Mouse (Mus musculus) forebrain, embryonic 13.5 days (tissue): ENCODE data around the gene Bmp3. TPM values are rescaled to one million over a fixed set of nuclear protein-coding genes. Genes with fewer than 3 reads are reported as not detected.

Source experiments
- ATAC-seq: fragments of 200-750 bp; cut with Nextera tagmentation; 2 replicates; pipeline ENCODE4 v1.8.0; 2017
- H3K27ac ChIP-seq: fragments of 300-500 bp; sonication (generic); 2 replicates; pipeline ENCODE4 v1.5.1; 2015; ENCODE audit warnings: inconsistent platforms, mild to moderate bottlenecking, moderate library complexity
- H3K27me3 ChIP-seq: fragments of 300-500 bp; sonication (generic); 2 replicates; pipeline ENCODE4 v1.6.1; 2015; ENCODE audit warnings: mild to moderate bottlenecking, inconsistent platforms
- H3K36me3 ChIP-seq: fragments of 300-500 bp; sonication (generic); 2 replicates; pipeline ENCODE4 v1.6.1; 2015; ENCODE audit warnings: mild to moderate bottlenecking, inconsistent platforms; ENCODE audit not compliant: poor library complexity, severe bottlenecking
- H3K4me1 ChIP-seq: fragments of 300-500 bp; sonication (generic); 2 replicates; pipeline ENCODE4 v1.6.1; 2015; ENCODE audit warnings: inconsistent platforms
- H3K4me2 ChIP-seq: fragments of 300-500 bp; sonication (generic); 2 replicates; pipeline ENCODE4 v1.6.1; 2015; ENCODE audit warnings: inconsistent platforms, mild to moderate bottlenecking, moderate library complexity
- H3K4me3 ChIP-seq: fragments of 300-500 bp; sonication (generic); 2 replicates; pipeline ENCODE4 v1.5.1; 2015; ENCODE audit warnings: mild to moderate bottlenecking, inconsistent platforms
- H3K9ac ChIP-seq: fragments of 300-500 bp; sonication (generic); 2 replicates; pipeline ENCODE4 v1.6.1; 2015; ENCODE audit warnings: mild to moderate bottlenecking, inconsistent platforms
- H3K9me3 ChIP-seq: fragments of 300-500 bp; sonication (generic); replicated peaks from 2 replicates; pipeline ENCODE4 v1.6.1; 2016; ENCODE audit warnings: inconsistent platforms
- WGBS: fragments of 180-500 bp; shearing (Covaris S2); methylation state at CpG from one replicate; pipeline ENCODE4 v1.1.7; 2015; 5-methylcytosine and 5-hydroxymethylcytosine counted together
- polyA plus RNA-seq: library from polyadenylated mRNA; unstranded; fragments of >200 nt; fragmentation: Nextera tagmentation; extraction: Ambion mirVana; gene quantifications from 2 replicates; pipeline ENCODE4 v1.2.1, GENCODE M21; 2015

The Bmp3 gene
- polyA plus RNA-seq, 1 experiment from 2014 or later, result 1.4 TPM

DNA sequence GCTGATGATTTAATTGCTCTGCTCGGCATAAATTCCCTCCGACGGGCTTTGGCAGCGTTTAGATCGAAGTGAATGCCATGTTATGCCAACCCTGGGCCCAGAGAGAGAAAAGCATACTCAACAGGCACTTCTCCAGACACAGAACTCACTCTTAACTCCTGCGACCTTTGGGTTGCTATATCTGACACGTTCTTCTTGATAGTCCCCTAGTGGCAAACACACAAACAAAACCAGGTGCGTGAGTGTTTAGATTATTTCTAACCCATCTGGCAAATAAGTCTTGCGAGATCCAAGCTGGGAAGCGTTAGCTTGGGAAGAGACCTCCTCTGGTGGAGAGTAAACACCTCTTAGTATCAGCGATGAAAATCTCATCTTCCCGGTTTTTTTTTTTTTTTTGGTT lies 1.5 kb downstream of the Bmp3 start:
- Histone ChIP-seq H3K4me3 (peak overlapping the region; percentile 62), H3K27ac (no peak overlapping the region), H3K9me3 (no peaks in the 10 kb centered on the region), H3K9ac (peak overlapping the region; percentile 70), H3K4me1 (peaks cover 15% of the 10 kb centered on the region), H3K4me2 (peak overlapping the region; percentile 100), H3K27me3 (peaks cover 41% of the 10 kb centered on the region), H3K36me3 (no peaks in the 10 kb centered on the region)
- peak; percentile 23; the same call in 1 of the 2 replicates for ATAC-seq
- WGBS, result 14% methylated on average over 12 of the region's 12 CpGs

GRCm38 (mm10) chr5:98856356-98856755 lies 2.1 kb downstream of the Bmp3 start:
- WGBS, result 75% methylated on average over 7 of the region's 7 CpGs
- Histone ChIP-seq H3K4me2 (no peak overlapping the region), H3K27me3 (peaks cover 41% of the 10 kb centered on the region), H3K36me3 (no peaks in the 10 kb centered on the region), H3K4me1 (peaks cover 15% of the 10 kb centered on the region), H3K27ac (no peak overlapping the region), H3K9ac (no peak overlapping the region), H3K4me3 (no peak overlapping the region), H3K9me3 (no peaks in the 10 kb centered on the region)
- no peak for ATAC-seq

DNA sequence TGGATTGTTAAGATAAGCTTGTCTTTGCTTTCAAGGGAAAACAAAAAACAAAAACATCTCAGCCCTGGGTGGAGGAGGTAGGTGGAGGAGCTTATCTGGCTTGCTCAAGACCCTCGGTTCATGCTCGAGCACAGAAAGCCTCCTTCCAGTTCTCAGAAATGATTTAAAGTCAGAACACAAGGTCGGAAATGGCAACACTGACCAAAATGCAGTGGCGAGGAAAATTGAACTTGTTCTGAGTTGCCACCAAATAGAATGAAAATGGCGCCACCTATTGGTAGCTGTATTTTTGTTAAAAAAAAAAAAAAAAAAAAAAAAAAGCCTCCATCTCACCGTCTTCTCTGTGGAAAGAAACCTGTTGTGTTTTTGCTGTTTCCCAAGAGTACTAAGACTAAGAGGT lies 9.7 kb downstream of the Bmp3 start:
- H3K4me2 ChIP-seq, result peak overlapping the region; percentile 20; the same call in 1 of the 2 replicates
- 6% methylated on average over 6 of the region's 6 CpGs for WGBS
- H3K4me1 ChIP-seq, result peaks cover 7% of the 10 kb centered on the region; the same call in 1 of the 2 replicates
- H3K27ac ChIP-seq, result no peak overlapping the region
- ATAC-seq, result no peak
- H3K36me3 ChIP-seq, result no peaks in the 10 kb centered on the region
- no peaks in the 10 kb centered on the region for H3K27me3 ChIP-seq
- H3K9ac ChIP-seq, result no peak overlapping the region
- no peaks in the 10 kb centered on the region for H3K9me3 ChIP-seq
- no peak overlapping the region for H3K4me3 ChIP-seq

- Histone ChIP-seq H3K27me3 (no peaks in the 10 kb centered on the region), H3K4me3 (no peak overlapping the region), H3K4me1 (peaks cover 7% of the 10 kb centered on the region; the same call in 1 of the 2 replicates), H3K36me3 (no peaks in the 10 kb centered on the region), H3K4me2 (no peak overlapping the region), H3K9me3 (no peaks in the 10 kb centered on the region), H3K27ac (no peak overlapping the region), H3K9ac (no peak overlapping the region)
- 94% methylated on average over 5 of the region's 5 CpGs for WGBS
- ATAC-seq, result no peak
These were observed 10.9 kb downstream of the Bmp3 start for GRCm38 (mm10) chr5:98865146-98865545.

DNA sequence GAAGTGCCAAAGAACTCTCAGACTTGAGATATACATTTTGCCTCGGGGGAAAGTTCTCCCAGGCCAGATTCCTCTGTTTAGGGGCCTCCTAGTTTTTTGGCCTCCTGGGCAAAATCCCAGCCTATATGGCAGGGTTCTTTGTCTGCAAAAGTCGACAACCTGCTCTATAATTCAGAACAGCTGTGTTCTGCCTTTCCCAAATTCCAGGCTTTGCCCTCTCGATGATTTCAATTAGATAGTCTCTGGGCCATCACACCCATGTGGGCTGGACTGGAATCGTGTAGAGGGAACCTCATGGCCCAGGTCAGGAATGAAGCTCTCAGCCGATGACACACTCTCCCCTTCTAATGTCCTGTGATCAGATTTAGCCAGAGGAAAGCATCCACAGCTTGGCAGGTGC lies 21.8 kb downstream of the Bmp3 start:
- H3K9ac ChIP-seq, result no peak overlapping the region
- 77% methylated on average over 5 of the region's 5 CpGs for WGBS
- H3K36me3 ChIP-seq, result no peaks in the 10 kb centered on the region
- no peak overlapping the region for H3K4me3 ChIP-seq
- H3K27ac ChIP-seq, result no peak overlapping the region
- ATAC-seq, result no peak
- no peaks in the 10 kb centered on the region for H3K9me3 ChIP-seq
- H3K27me3 ChIP-seq, result no peaks in the 10 kb centered on the region
- no peaks in the 10 kb centered on the region for H3K4me1 ChIP-seq
- no peak overlapping the region for H3K4me2 ChIP-seq

GRCm38 (mm10) chr5:98878891-98879290 lies 24.7 kb downstream of the Bmp3 start:
- Histone ChIP-seq H3K9me3 (no peaks in the 10 kb centered on the region), H3K27me3 (no peaks in the 10 kb centered on the region), H3K27ac (no peak overlapping the region), H3K4me1 (no peaks in the 10 kb centered on the region), H3K4me3 (no peak overlapping the region), H3K4me2 (no peak overlapping the region), H3K36me3 (no peaks in the 10 kb centered on the region), H3K9ac (no peak overlapping the region)
- no peak; the same call in 1 of the 2 replicates for ATAC-seq

DNA sequence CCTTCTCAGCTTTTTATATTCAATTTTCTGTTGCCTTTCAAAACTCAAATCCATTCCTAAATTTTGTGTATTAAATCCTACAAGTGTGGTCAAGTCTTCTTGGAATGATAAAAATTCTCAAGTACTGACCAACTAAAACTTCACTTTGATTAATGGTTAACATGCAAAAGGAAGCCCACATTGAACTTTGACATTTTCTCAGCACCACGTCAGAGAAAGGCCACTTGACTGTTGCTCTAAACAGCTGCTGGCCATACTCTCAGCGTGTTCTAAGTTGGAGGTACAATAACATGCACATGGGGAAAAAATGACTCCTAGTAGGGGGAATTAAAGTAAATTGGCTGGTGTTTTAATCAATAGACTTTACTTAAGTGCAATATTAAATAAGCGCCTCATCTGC lies 27.9 kb downstream of the Bmp3 start:
- H3K27ac ChIP-seq, result no peak overlapping the region
- H3K4me1 ChIP-seq, result no peaks in the 10 kb centered on the region
- H3K9me3 ChIP-seq, result no peaks in the 10 kb centered on the region
- no peak for ATAC-seq
- H3K36me3 ChIP-seq, result no peaks in the 10 kb centered on the region
- H3K9ac ChIP-seq, result no peak overlapping the region
- no peaks in the 10 kb centered on the region for H3K27me3 ChIP-seq
- H3K4me2 ChIP-seq, result no peak overlapping the region
- no peak overlapping the region for H3K4me3 ChIP-seq
- 77% methylated on average over 3 of the region's 3 CpGs for WGBS

DNA sequence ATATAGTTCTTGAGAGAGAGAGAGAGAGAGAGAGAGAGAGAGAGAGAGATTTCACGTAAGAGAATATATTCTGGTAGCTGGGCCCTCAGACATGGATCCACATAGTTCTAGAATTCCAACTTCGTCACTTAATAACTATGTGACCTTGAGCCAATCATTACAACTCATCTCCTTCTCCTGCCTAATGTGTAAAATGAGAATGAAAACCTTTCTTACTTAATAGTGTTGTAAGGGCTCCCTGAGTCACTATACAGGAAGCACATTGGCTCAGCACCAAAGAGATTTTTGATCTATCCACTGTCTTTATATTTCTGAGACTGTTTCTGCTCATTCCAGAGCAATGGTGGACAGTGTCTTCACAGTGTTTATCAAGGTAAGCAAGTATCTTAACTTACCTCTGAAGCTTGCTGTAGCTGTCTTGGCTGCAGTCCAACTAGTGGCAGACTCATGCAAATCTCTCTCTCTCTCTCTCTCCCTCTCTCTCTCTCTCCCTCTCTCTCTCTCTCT lies 36.4 kb downstream of the Bmp3 start:
- Histone ChIP-seq H3K9me3 (no peaks in the 10 kb centered on the region), H3K4me2 (no peak overlapping the region), H3K4me3 (no peak overlapping the region), H3K4me1 (no peaks in the 10 kb centered on the region), H3K27ac (no peak overlapping the region), H3K36me3 (no peaks in the 10 kb centered on the region), H3K9ac (no peak overlapping the region), H3K27me3 (no peaks in the 10 kb centered on the region)
- 91% methylated on average over 2 of the region's 2 CpGs for WGBS
- no peak for ATAC-seq

DNA sequence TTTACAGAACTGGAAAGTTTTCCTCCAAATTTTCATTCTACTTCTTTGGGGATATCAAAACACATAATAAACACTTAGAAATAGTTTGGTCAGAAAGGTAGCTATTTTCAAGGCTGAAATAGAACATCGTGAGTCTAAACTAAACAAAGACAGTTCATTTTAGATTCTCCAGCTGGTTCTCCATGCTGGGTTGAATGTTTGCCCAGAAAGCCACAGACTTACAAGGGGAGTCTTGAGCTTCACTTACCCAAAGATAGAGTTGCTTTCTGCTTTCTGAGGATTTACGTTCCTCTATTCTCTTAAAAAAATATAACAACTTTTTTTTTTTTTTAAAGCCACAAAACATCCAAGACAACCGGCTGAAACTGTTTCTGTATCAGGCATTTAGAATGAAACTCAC lies 40.1 kb downstream of the Bmp3 start:
- Histone ChIP-seq H3K4me2 (no peak overlapping the region), H3K9me3 (no peaks in the 10 kb centered on the region), H3K9ac (no peak overlapping the region), H3K4me1 (no peaks in the 10 kb centered on the region), H3K36me3 (no peaks in the 10 kb centered on the region), H3K4me3 (no peak overlapping the region), H3K27me3 (no peaks in the 10 kb centered on the region), H3K27ac (no peak overlapping the region)
- 94% methylated on average over 3 of the region's 3 CpGs for WGBS
- no peak for ATAC-seq

GRCm38 (mm10) chr5:98897946-98898345 lies 43.7 kb downstream of the Bmp3 start:
- H3K9ac ChIP-seq, result no peak overlapping the region
- no peak overlapping the region for H3K4me3 ChIP-seq
- no peak for ATAC-seq
- no peak overlapping the region for H3K4me2 ChIP-seq
- H3K4me1 ChIP-seq, result no peaks in the 10 kb centered on the region
- no peaks in the 10 kb centered on the region for H3K9me3 ChIP-seq
- H3K27me3 ChIP-seq, result no peaks in the 10 kb centered on the region
- no peaks in the 10 kb centered on the region for H3K36me3 ChIP-seq
- no peak overlapping the region for H3K27ac ChIP-seq

GRCm38 (mm10) chr5:98900926-98901325 lies 46.7 kb downstream of the Bmp3 start:
- Histone ChIP-seq H3K4me1 (no peaks in the 10 kb centered on the region), H3K9me3 (no peaks in the 10 kb centered on the region), H3K4me2 (no peak overlapping the region), H3K27me3 (no peaks in the 10 kb centered on the region), H3K4me3 (no peak overlapping the region), H3K9ac (no peak overlapping the region), H3K36me3 (no peaks in the 10 kb centered on the region), H3K27ac (no peak overlapping the region)
- ATAC-seq, result no peak
- 73% methylated on average over 5 of the region's 5 CpGs for WGBS

- no peak overlapping the region for H3K4me2 ChIP-seq
- no peaks in the 10 kb centered on the region for H3K4me1 ChIP-seq
- no peak overlapping the region for H3K4me3 ChIP-seq
- H3K9ac ChIP-seq, result no peak overlapping the region
- WGBS, result 59% methylated on average over 4 of the region's 4 CpGs
- no peaks in the 10 kb centered on the region for H3K27me3 ChIP-seq
- ATAC-seq, result 0 out of 2 replicates have a peak, but pooled peaks have one; percentile 61
- H3K36me3 ChIP-seq, result no peaks in the 10 kb centered on the region
- H3K9me3 ChIP-seq, result no peaks in the 10 kb centered on the region
- H3K27ac ChIP-seq, result no peak overlapping the region
These were observed 48.1 kb downstream of the Bmp3 start for GRCm38 (mm10) chr5:98902339-98902738.

- no peak overlapping the region for H3K9ac ChIP-seq
- no peaks in the 10 kb centered on the region for H3K9me3 ChIP-seq
- H3K4me2 ChIP-seq, result no peak overlapping the region
- no peak overlapping the region for H3K4me3 ChIP-seq
- H3K27me3 ChIP-seq, result no peaks in the 10 kb centered on the region
- 93% methylated on average over 5 of the region's 5 CpGs for whole genome bisulfite sequencing
- H3K27ac ChIP-seq, result no peak overlapping the region
- peaks cover 13% of the 10 kb centered on the region for H3K4me1 ChIP-seq
- no peaks in the 10 kb centered on the region for H3K36me3 ChIP-seq
- ATAC-seq, result no peak
These were observed 64.5 kb downstream of the Bmp3 start for GRCm38 (mm10) chr5:98918716-98919115.
